Mouse (Mus musculus) CD4-positive, CD25-positive, alpha-beta regulatory T cell, adult 2 months (primary cell): Measurements from ENCODE around the gene Nek5.
"Not testable (repeated sequence)": the region's sequence is repeated elsewhere in the genome, so short reads cannot be mapped to it uniquely, and the experiment has no call there.

Experiments used
- DNase-seq: peaks from one replicate; pipeline ENCODE4 v3.0.0-alpha.2; 2012; ENCODE audit warnings: low read depth, low spot score

The Nek5 gene

DNA sequence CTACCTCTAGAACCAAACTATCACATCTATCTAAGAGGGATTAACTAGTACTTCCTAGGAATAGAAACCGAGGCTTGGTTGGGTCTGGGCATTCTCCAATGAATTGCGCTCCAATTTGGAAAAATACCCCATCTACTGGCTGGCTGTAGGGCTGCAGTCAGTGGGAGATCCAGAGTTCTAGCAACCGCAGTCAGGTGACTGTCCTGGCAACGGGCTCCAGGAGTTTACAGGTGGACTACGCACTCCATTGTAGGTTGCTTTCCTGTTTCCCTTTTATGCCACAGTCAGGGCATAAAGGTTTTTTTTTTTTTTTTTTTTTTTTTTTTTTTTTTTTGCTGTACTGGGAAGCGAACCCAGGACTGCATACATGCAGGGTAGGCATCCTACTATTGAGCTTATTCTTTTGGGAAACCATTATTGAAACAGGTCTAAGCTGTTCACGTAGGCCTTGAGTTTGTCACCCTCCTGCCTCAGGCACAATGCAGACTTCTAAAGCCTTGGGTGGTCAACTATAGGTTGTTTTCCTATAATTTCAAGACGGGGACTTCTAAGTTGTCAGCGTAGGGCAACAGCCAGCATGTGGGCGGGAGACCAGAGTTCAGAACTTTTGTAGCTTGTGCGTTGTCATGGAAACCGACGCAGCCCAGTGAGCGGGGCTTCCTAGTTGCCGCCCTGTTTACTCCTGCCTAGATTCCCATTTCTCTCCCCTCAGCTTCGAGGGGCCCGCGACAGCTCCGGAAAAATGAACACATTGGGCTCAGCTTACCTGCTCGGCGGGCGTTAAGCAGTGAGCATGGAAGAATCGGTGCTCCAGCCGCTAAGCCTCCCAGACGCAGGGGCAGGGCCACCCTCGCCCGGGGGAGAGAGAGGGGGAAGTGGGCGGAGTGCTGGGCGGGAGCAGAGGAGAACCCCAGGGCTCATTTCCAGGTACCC, at the start of gene Nek5:
Gene Nek5 (minus strand): TSS at position 834 of the 933 bp plus-strand sequence.
- peak; percentile 72 for DNase-seq

DNA sequence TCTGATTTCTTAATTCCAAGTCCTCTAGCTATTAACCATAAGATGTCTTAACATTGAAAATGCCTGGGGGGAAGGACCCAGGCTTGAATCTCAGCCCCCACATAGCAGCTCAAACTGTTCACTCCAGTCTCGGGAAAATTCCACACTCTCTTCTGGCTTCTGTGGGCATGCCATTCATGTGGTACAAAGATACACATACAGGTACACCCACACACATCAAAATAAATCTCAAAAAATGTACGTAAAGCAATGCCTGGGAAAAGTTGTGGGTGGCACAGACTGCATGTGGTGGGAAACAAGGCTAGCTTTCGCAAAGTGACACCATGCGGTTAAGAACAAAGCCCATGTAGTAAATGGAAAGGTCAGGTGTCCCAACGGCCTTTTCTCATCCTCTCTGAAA, 44.3 kb upstream of the Nek5 start:
- no peak for DNase-seq

DNA sequence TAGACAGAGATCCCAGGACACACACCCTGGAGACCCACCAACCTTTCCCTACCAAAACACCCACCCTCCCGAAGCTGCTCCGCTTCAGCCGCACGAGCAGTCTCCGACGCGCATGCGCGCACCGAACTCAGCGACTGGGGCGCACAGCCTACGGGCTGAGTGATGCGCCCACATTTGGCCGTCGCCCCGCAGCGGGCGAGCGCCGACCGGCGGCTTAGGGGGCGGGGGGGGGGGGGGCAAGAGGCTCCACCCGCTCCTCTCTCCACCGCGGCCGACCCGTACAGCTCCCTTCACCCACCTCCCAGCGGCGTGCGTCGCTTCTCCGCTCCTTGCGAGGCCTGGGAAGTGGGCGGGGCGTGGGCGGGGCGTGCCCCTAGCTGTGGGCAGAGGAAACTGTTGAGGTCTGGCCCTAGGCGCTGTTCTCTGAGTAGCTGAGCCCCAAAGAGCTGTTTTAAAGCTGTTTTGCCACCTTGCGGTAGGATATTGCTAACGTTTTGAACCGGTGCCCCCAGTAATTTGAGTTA, 41.3 kb upstream of the Nek5 start, which contains the start of gene Nek3:
Gene Nek3 (minus strand): TSS at position 356 of the 524 bp plus-strand sequence.
- peak; percentile 96 for DNase-seq

DNA sequence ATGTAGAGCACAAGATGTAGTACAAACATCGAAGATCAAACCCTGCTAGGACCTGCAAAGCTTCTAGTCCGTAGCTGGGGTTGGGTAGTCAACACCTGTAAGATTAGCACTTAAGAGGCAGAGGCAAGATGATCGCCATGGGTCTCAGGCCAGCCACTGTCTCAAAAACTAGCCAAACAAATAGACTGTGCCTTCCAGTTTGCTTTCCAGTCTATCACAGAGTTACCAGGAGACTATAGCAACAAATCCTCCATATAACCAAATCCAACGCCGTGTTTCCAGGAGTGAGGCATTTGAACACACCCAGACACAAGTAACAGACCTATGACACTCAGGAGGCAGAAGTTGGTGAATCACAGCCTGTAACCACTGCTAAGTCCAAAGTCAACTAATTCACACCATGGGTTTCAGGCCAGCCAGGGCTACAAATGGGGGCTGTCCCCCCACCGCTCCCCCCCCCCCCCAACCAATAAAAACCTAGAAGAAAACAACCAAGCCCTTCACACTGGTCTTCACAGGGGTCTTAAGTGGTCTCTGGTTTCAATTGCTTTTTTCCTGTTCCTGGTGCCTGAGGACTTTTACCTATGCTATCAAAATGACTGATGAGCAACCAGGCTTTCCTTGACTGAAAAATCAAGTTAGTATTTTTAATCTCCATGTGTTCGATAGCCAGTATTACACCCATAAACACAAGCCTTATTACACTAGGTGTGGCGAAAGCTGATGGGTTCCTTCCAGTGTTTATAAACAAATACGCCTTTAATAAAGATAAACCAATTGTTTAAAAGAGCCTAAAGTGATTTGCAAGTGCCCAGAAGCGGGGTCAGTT, 40.6 kb upstream of the Nek5 start:
- DNase-seq, result peak; percentile 7

DNA sequence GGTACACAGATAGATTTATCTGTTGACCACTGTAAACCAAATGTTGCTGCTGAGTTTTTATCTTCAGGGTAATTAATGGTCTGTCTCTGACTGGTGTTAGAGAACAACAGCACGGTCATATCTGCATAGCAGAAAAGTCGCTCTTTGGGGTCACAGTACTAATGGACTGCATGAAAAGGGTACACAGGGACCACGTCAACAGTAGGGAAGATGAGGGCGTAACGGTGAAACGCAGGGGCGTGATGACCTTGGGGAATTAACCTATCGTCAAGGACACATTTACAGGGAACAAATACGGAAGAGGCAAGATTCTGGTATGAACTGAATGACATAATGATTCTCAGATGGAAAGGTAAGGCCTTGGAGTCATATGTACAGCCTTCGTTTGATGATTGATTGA, 39.6 kb upstream of the Nek5 start:
- DNase-seq, result no peak

DNA sequence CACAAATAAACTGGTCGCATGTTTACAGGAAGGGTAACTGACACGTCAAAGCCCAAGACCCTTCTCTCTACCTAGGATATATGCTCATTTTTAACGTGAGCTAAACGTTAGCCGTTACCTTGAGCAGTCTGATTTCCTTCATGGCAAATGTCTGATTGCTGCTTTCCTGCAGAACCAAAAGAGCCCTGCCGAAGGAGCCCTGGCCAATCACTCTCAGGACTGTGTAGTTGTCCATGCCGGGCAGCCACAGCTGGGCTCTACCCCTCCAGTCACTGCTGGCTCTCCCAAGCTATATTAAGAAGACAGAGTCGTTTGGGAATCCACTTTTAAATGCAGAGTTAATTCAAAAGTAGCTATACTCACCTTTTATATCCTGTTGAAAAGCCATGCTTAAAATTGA, 37.4 kb upstream of the Nek5 start:
- no peak for DNase-seq

DNA sequence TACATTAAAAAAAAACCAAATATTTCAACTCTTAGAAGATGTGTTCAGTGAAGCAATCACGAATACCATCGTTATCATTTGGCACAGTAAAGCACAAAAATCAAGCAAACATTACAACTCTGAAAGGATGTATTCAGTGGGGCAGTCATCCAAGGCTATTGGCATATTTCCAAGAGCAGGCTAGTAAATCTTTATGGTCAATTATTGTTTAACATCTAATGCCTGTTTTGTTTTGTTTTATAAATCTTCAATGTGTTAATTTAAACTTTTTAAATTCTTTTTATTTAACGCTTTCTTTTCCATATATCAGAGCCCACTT, 25.5 kb upstream of the Nek5 start:
- DNase-seq, result no peak

DNA sequence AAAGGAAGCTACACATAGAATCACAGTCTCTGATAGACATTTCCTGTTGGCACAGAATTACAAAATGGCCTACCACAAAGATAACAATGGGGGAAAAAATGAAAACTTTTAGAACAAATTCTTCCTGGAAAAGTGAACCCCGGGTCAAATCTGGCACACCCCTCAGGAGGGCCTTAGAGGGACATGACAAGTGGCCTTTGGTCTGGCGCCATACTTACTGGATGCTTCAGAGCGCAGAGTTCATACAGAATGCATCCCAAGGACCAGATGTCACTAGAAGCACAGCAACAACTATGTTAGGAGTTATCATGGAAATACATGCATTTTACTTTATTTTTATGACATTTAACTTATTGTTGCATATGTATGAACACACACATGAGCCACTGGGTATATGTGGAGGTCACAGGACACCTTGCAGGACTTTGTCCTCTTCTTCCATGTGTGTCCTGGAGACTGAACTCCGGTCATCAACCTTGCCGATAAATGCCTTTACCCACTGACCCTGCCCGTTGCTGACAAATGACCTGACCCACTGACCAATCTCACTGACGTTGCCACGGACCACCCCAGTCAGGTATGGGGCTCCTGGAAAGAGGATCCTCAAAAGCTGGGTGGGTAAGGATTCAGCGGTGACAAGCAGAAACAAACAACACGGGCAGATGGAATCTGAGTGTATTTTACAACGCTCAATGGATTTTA, 24.9 kb upstream of the Nek5 start:
- DNase-seq, result no peak

DNA sequence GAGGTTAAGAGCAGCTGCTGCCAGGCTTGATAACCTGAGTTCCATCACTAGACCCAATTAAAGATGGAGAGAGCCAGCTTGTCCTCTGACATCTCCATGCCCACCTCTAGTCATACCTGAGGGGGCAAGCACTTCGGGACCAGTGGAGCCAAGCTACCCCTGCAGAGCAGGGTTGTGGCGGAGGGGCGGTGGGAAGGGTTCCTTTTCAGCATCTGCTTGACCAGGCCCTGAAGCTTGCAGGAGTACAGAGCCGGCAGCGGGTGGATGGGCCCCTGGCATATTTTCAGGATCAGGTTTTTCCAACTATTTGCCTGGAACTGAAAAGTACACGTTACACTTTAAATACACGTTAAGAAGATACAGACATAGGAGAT, 23.5 kb upstream of the Nek5 start:
- no peak for DNase-seq

DNA sequence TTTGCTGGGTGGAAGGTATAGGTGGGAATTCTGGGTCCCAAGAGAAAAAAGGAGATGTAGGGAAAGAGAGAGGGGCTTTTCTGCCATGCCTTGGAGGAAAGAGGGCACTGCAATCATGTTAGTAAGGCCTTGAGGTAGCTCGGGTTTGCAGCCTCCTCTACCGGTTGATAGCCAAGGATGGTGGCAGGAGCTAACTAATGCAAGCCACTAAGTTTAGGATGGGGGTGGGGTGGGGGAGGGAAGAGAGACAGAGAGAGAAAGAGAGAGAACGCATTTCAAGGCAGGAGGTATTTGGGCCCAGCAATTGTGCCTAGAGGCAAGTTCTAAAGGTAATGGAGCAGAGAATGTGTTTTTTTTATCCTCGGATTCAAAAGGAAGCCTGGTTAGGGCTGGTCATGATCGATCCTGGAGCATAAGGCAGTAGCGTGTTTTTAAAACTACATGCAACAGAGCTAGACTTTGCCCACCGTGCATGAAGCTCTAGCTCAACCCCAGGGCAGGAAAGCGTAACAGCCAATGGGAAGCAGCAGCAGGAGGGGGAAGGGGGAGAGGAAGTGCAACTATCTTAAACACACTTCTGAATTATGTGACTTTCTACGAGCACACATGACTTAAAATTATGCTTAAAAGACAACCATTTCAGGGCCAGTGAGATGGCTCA, 23.0 kb upstream of the Nek5 start:
- no peak for DNase-seq

DNA sequence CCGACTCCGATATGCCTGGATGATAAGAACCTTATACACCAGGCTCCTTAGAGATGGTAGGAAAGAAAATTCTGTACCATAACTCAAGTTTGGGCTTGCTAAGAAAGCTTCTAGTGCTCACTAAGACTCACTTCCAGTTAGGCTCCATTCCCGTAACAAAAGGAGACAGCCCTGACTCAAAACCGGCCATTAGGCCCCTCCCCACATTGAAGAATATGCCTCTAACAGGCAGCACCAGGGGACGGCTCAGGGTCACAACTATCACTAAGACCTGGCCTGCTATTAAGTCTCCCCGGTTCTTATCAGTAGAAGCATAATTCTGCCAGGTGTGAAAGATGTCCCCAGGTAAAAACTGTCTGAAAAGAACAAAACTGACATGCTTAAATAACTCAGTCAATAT, 21.0 kb upstream of the Nek5 start:
- DNase-seq, result no peak

DNA sequence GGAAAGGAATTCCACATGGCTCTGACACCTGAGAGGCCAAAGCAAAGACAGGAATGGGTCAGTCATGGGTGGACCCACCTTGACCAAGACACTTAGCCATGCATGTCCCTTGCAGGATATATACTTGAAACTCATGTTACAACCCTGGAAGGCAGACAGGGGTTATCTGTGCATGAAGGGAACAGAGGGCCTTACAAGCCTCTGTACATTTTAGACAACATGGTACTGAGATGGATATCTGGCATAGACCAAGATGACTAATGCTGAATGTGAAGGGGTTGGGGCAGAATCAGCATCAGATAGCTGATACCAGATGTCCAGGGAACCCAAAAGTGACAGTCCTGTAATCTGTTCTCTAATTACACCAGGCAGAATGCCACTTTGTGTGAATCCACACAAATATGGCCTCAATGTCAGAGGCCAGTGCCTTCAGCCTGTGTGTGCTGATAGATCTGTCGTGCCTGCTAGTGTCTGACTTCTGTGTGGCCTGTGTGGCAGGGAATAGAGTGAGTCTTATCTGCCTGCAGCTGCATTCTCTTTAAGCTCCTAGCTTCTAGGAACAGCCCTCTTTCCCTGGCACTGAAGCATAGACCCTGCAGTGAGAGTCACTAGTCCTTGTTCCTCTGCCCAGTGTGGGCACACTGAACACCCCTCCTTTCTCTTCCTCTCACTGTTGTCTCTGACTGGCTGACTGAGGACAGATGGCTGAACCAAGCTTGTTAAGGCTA, 19.1 kb upstream of the Nek5 start:
- no peak for DNase-seq

DNA sequence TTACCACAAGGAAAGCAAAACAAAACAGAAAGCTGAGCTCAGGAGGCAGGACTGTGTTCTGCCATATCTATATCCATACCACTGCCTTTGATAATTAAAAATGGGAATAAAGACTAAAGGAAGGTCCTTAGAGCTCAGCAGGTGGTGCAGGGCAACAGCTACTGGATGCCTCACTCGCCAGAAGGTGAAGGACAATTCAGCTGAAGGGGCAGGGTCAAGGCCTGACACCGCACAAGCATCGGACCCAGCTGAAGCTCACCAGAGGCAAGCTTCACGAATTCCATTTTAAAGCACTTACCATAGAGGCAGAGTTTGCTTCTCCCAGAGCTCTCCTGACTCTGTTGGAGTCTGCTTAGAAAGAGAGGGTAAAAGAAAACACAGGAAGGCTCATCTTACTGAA, 17.7 kb upstream of the Nek5 start:
- no peak for DNase-seq

DNA sequence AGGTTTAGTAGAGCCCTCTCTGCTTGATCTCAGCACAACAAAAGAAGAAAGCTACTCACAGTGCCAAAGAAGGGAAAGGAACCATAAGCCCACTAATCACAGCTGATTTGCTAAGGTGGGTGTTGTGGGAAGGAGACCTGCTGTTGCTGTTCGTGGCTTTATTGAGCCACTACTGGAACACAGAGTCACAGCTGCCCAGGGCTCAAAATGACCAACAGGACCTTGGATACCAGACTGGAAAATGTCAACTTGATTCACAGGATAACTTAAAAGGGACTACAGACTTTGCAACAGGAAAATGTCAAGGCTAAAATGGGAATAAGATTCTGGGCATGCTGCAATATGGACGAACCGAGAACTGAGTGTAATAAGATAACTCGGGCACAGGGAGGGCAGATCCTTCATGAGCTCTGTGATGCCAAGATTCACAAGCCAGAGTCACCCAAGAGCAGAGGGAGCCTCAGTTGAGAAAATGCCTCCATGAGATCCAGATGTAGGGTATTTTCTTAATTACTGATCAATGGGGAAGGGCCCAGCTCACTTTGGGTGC, 17.1 kb upstream of the Nek5 start:
- no peak for DNase-seq

DNA sequence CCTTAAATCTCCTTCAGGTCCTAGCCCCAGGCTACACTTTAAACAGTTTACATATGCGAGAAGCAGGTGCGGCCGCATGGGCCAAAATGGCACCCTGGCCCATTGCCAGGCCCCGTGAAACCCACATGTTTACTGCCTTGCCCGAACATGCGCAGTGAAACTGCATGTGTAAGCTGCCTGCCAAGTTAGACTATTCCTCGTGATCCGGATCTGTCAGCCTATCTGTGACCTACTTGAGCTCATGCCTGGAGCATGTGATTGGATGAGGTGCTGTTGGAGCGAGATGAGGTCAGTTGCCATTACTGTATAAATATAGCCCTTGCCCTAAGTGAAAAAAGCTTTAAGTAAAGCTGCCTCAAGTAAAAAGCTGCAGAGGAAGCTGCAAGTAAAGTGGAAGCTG, 11.6 kb upstream of the Nek5 start:
- DNase-seq, result not testable (repeated sequence)

DNA sequence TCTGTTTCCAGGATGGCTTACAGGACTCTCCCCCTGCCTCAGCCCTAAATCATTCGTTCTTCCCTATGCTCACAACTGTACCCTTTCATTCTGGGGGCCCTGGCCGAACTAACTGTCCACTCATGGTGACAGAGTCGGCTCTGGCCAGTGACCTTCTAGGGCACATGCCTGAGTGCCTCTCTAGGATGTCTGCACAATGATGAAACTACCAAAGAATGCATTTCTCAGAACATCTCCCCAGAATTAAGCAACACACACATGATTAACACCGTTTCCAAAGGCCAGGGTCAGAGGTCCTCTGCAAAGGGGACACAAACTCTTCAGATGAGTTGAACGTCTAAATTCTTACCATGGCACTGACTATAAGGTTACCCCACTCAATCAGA, 9.9 kb upstream of the Nek5 start:
- DNase-seq, result no peak

DNA sequence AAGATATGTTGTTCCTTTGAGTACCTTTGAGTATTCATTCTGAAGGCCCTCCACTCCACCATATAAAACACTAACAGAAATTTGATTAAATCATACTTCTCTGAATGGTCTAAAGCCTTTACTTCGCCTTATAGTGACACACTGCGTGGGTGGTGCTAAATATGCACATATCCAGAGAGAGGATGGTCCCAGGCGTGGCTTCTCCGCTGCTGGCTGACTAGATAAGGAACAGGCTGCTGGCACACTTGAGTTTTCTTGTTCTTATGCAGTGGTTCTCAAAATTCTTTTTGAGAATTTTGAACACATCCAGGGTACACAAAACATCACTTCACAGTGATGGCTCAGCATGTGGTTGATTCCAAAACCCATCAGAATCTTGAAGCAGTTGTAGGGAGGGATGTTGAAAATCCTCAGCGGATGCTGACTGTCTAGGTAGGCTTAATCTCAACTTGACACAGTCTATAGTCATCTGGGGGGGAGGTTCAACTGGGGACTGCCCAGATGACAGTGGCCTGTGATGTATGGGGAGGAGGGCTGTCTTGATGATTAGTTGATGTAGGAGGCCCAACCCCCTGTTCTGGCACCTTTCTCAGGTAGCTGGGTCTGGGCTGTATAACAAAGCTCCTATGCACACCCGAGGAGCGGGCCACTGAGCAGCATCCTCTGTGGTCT, 9.4 kb upstream of the Nek5 start:
- DNase-seq, result no peak

DNA sequence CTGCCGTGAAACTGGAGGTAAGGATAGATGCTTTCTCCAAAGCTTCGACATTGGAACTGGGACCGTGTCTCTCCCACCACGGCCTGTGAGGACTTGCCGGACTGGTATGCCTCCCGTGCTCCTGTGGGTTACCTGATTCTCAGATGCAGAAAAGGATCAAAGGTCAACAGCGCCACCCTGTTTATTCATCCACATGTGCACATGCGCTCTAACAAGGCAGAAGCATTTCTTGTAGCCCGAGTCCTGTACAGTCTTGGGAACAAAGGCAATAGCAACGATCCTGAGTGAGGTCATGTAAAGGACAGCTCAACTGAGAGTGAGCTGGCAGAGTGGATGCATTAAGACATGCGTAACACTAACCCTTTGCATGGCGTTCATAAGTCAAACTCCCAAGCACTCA, 7.2 kb upstream of the Nek5 start:
- DNase-seq, result no peak

DNA sequence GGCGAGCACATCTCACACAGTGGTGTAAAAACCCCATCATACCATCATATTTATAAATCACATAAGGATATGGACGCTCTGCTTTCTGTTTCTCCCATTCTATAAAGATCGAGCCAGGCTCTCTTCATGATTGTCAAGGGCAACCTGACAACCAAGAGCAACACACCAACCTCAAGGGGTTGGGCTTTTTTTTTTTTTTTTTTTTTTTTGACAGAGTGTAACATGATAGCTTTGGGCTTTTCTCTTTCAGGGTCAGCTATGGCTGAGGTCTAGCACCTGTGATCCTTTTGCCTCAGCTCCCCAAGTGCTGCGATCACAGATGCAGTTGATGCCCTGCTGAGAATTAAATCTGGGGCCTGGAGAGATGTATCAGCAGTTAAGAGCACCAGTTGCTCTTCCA, 17.8 kb downstream of the Nek5 start:
- no peak for DNase-seq

DNA sequence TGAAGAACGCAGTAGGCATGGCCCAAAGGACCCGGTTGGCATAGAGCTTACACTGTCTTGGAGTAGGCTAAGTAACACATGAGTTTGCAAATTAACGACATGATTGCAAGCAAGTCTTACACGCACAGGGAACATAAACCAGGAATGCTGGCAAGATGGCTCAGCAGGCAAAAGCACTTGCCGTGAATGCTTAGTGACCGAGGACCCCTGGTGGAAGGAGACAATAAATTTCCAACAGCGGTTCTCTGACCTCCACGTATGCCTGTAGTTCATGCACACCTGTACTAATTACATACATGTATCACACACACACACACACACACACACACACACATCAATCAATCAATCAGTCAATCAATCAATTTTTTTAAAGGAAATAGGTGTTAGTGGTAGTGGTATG, 33.3 kb downstream of the Nek5 start:
- peak; percentile 5 for DNase-seq
